Mouse (Mus musculus) lung, postnatal 0 days (tissue): Measurements from ENCODE around the gene Htra1.

Source experiments
- CTCF ChIP-seq: IDR thresholded peaks from 2 replicates; pipeline ENCODE4 v1.5.1; 2016; ENCODE audit warnings: antibody characterized with exemption, mild to moderate bottlenecking
- EP300 ChIP-seq: IDR thresholded peaks from 2 replicates; pipeline ENCODE4 v1.6.1; 2016; ENCODE audit warnings: antibody characterized with exemption, mild to moderate bottlenecking, control low read depth

DNA sequence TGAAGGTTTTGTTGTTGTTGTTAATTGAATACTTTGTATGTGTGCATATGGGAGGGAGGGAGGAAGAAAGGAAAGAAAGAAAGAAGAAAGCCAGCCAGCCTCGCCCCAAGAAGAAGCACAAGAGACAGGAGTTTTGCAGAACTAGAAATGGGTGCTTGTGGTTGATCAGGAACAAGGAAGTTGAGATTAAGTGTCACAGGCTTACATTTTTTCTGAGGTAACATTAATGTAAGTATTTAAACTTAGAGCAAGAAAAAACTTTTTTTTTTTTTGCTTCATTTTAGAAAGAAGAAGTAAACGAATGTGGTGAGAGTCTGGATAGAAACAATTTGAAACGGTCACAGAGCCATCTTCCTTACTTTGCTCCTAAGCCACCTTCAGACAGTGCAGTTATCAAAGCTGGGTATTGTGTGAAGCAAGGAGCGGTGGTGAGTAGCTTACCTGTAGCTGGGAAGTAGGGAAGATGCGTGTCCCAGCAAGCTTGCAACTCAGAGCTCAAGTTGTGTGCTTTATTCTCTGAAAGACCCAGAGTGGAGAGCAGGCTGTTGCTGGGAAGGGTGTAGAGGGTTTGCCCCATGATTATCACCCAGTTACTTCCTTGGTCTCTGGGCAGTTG is 35.6 kb upstream of the Htra1 start:
- TF ChIP-seq CTCF, result no peak
- TF ChIP-seq EP300, result no peak
